Mouse (Mus musculus): ENCODE measurements at regions not wholly inside any gene's neighbourhood (a gene's known extent, or its start where the extent isn't known, plus 50 kb on each side); places are given as distances from the start of the nearest gene placed in this dataset.

- H3K9me3 ChIP-seq (ENCODE audit: control insufficient read depth, low read length), result no peaks in the 10 kb centered on the region
- DNase-seq (ENCODE audit: low spot score) (no peak), ATAC-seq (replicated peaks; ENCODE audit: low FRiP score) (no peak)
- WGBS, result 46% methylated on average over 1 of the region's 1 CpGs
- no peak overlapping the region for H3K9ac ChIP-seq (ENCODE audit: low read length)
- no peaks in the 10 kb centered on the region for H3K27me3 ChIP-seq (ENCODE audit: control insufficient read depth, insufficient read depth, low read length)
- no peak overlapping the region for H3K4me2 ChIP-seq (ENCODE audit: low read depth, low read length, severe bottlenecking)
- H3K27ac ChIP-seq (ENCODE audit: low read depth, low read length), result no peak overlapping the region
- no peak overlapping the region for H3K4me3 ChIP-seq (ENCODE audit: low read depth, low read length)
- no peaks in the 10 kb centered on the region; the same call in 1 of the 2 replicates for H3K4me1 ChIP-seq (replicated peaks; ENCODE audit: control insufficient read depth, insufficient read depth, low read length)
- H3K36me3 ChIP-seq (ENCODE audit: control insufficient read depth, insufficient read depth, low read length), result no peaks in the 10 kb centered on the region
These were observed 546.1 kb upstream of the Mgmt start for GRCm38 (mm10) chr7:136348309-136348708.

- H3K4me3 ChIP-seq (ENCODE audit: low read depth, low read length), result no peak overlapping the region
- H3K27me3 ChIP-seq (ENCODE audit: control insufficient read depth, insufficient read depth, low read length), result no peaks in the 10 kb centered on the region
- H3K9me3 ChIP-seq (ENCODE audit: control insufficient read depth, low read length), result no peaks in the 10 kb centered on the region
- no peaks in the 10 kb centered on the region; the same call in 1 of the 2 replicates for H3K4me1 ChIP-seq (replicated peaks; ENCODE audit: control insufficient read depth, insufficient read depth, low read length)
- DNase-seq (ENCODE audit: low spot score), result no peak
- 83% methylated on average over 14 of the region's 14 CpGs for WGBS
- no peak overlapping the region for H3K4me2 ChIP-seq (ENCODE audit: low read depth, low read length, severe bottlenecking)
- no peak overlapping the region for H3K27ac ChIP-seq (ENCODE audit: low read depth, low read length)
- H3K36me3 ChIP-seq (ENCODE audit: control insufficient read depth, insufficient read depth, low read length), result no peaks in the 10 kb centered on the region
- no peak for ATAC-seq (replicated peaks; ENCODE audit: low FRiP score)
- no peak overlapping the region for H3K9ac ChIP-seq (ENCODE audit: low read length)
These were observed 544.8 kb upstream of the Mgmt start for GRCm38 (mm10) chr7:136349651-136350050.

GRCm38 (mm10) chr7:136357011-136357410, 537.4 kb upstream of the Mgmt start:
- Histone ChIP-seq H3K4me2 (ENCODE audit: low read depth, low read length, severe bottlenecking) (no peak overlapping the region), H3K27ac (ENCODE audit: low read depth, low read length) (no peak overlapping the region), H3K36me3 (ENCODE audit: control insufficient read depth, insufficient read depth, low read length) (no peaks in the 10 kb centered on the region), H3K4me3 (ENCODE audit: low read depth, low read length) (no peak overlapping the region), H3K27me3 (ENCODE audit: control insufficient read depth, insufficient read depth, low read length) (no peaks in the 10 kb centered on the region), H3K9me3 (ENCODE audit: control insufficient read depth, low read length) (no peaks in the 10 kb centered on the region), H3K4me1 (replicated peaks; ENCODE audit: control insufficient read depth, insufficient read depth, low read length) (no peaks in the 10 kb centered on the region), H3K9ac (ENCODE audit: low read length) (no peak overlapping the region)
- 57% methylated on average over 7 of the region's 7 CpGs for WGBS
- DNase-seq (ENCODE audit: low spot score) (no peak), ATAC-seq (replicated peaks; ENCODE audit: low FRiP score) (no peak)

- Histone ChIP-seq H3K9ac (ENCODE audit: low read length) (no peak overlapping the region), H3K36me3 (ENCODE audit: control insufficient read depth, insufficient read depth, low read length) (no peaks in the 10 kb centered on the region), H3K4me3 (ENCODE audit: low read depth, low read length) (no peak overlapping the region), H3K27me3 (ENCODE audit: control insufficient read depth, insufficient read depth, low read length) (no peaks in the 10 kb centered on the region), H3K4me2 (ENCODE audit: low read depth, low read length, severe bottlenecking) (no peak overlapping the region), H3K27ac (ENCODE audit: low read depth, low read length) (no peak overlapping the region), H3K9me3 (ENCODE audit: control insufficient read depth, low read length) (no peaks in the 10 kb centered on the region), H3K4me1 (replicated peaks; ENCODE audit: control insufficient read depth, insufficient read depth, low read length) (no peaks in the 10 kb centered on the region)
- WGBS, result 70% methylated on average over 7 of the region's 7 CpGs
- DNase-seq (ENCODE audit: low spot score) (no peak), ATAC-seq (replicated peaks; ENCODE audit: low FRiP score) (no peak)
These were observed 528.8 kb upstream of the Mgmt start for GRCm38 (mm10) chr7:136365318-136366211.

- Histone ChIP-seq H3K27me3 (ENCODE audit: control insufficient read depth, insufficient read depth, low read length) (no peaks in the 10 kb centered on the region), H3K9ac (ENCODE audit: low read length) (no peak overlapping the region), H3K4me1 (replicated peaks; ENCODE audit: control insufficient read depth, insufficient read depth, low read length) (no peaks in the 10 kb centered on the region), H3K9me3 (ENCODE audit: control insufficient read depth, low read length) (no peaks in the 10 kb centered on the region), H3K4me3 (ENCODE audit: low read depth, low read length) (no peak overlapping the region), H3K4me2 (ENCODE audit: low read depth, low read length, severe bottlenecking) (no peak overlapping the region), H3K36me3 (ENCODE audit: control insufficient read depth, insufficient read depth, low read length) (no peaks in the 10 kb centered on the region), H3K27ac (ENCODE audit: low read depth, low read length) (no peak overlapping the region)
- 90% methylated on average over 3 of the region's 3 CpGs for WGBS
- ATAC-seq (replicated peaks; ENCODE audit: low FRiP score), result no peak
- no peak for DNase-seq (ENCODE audit: low spot score)
These were observed 517.2 kb upstream of the Mgmt start for GRCm38 (mm10) chr7:136377259-136377658.

- Histone ChIP-seq H3K9ac (ENCODE audit: low read length) (no peak overlapping the region), H3K4me1 (replicated peaks; ENCODE audit: control insufficient read depth, insufficient read depth, low read length) (no peaks in the 10 kb centered on the region), H3K9me3 (ENCODE audit: control insufficient read depth, low read length) (no peaks in the 10 kb centered on the region), H3K4me2 (ENCODE audit: low read depth, low read length, severe bottlenecking) (no peak overlapping the region), H3K27ac (ENCODE audit: low read depth, low read length) (no peak overlapping the region), H3K27me3 (ENCODE audit: control insufficient read depth, insufficient read depth, low read length) (no peaks in the 10 kb centered on the region), H3K4me3 (ENCODE audit: low read depth, low read length) (no peak overlapping the region), H3K36me3 (ENCODE audit: control insufficient read depth, insufficient read depth, low read length) (no peaks in the 10 kb centered on the region)
- ATAC-seq (replicated peaks; ENCODE audit: low FRiP score) (no peak), DNase-seq (ENCODE audit: low spot score) (no peak)
- 82% methylated on average over 8 of the region's 8 CpGs for WGBS
These were observed 516.7 kb upstream of the Mgmt start for GRCm38 (mm10) chr7:136377742-136378141.

- H3K9me3 ChIP-seq (ENCODE audit: control insufficient read depth, low read length), result no peaks in the 10 kb centered on the region
- H3K27me3 ChIP-seq (ENCODE audit: control insufficient read depth, insufficient read depth, low read length), result no peaks in the 10 kb centered on the region
- no peaks in the 10 kb centered on the region for H3K36me3 ChIP-seq (ENCODE audit: control insufficient read depth, insufficient read depth, low read length)
- H3K27ac ChIP-seq (ENCODE audit: low read depth, low read length), result no peak overlapping the region
- H3K4me3 ChIP-seq (ENCODE audit: low read depth, low read length), result no peak overlapping the region
- ATAC-seq (replicated peaks; ENCODE audit: low FRiP score), result no peak
- DNase-seq (ENCODE audit: low spot score), result no peak
- H3K4me2 ChIP-seq (ENCODE audit: low read depth, low read length, severe bottlenecking), result no peak overlapping the region
- no peak overlapping the region for H3K9ac ChIP-seq (ENCODE audit: low read length)
- 71% methylated on average over 4 of the region's 4 CpGs for WGBS
- H3K4me1 ChIP-seq (replicated peaks; ENCODE audit: control insufficient read depth, insufficient read depth, low read length), result no peaks in the 10 kb centered on the region
These were observed 516.1 kb upstream of the Mgmt start for GRCm38 (mm10) chr7:136378321-136378720.

GRCm38 (mm10) chr7:136379319-136379718, 515.1 kb upstream of the Mgmt start:
- Histone ChIP-seq H3K9ac (ENCODE audit: low read length) (no peak overlapping the region), H3K4me3 (ENCODE audit: low read depth, low read length) (no peak overlapping the region), H3K9me3 (ENCODE audit: control insufficient read depth, low read length) (no peaks in the 10 kb centered on the region), H3K27ac (ENCODE audit: low read depth, low read length) (no peak overlapping the region), H3K4me2 (ENCODE audit: low read depth, low read length, severe bottlenecking) (no peak overlapping the region), H3K4me1 (replicated peaks; ENCODE audit: control insufficient read depth, insufficient read depth, low read length) (no peaks in the 10 kb centered on the region), H3K27me3 (ENCODE audit: control insufficient read depth, insufficient read depth, low read length) (no peaks in the 10 kb centered on the region), H3K36me3 (ENCODE audit: control insufficient read depth, insufficient read depth, low read length) (no peaks in the 10 kb centered on the region)
- 81% methylated on average over 7 of the region's 7 CpGs for WGBS
- DNase-seq (ENCODE audit: low spot score) (no peak), ATAC-seq (replicated peaks; ENCODE audit: low FRiP score) (no peak)

- Histone ChIP-seq H3K4me3 (ENCODE audit: low read depth, low read length) (no peak overlapping the region), H3K36me3 (ENCODE audit: control insufficient read depth, insufficient read depth, low read length) (no peaks in the 10 kb centered on the region), H3K9me3 (ENCODE audit: control insufficient read depth, low read length) (no peaks in the 10 kb centered on the region), H3K4me2 (ENCODE audit: low read depth, low read length, severe bottlenecking) (no peak overlapping the region), H3K27me3 (ENCODE audit: control insufficient read depth, insufficient read depth, low read length) (no peaks in the 10 kb centered on the region), H3K27ac (ENCODE audit: low read depth, low read length) (no peak overlapping the region), H3K9ac (ENCODE audit: low read length) (no peak overlapping the region), H3K4me1 (replicated peaks; ENCODE audit: control insufficient read depth, insufficient read depth, low read length) (no peaks in the 10 kb centered on the region)
- DNase-seq (ENCODE audit: low spot score), result no peak
- ATAC-seq (replicated peaks; ENCODE audit: low FRiP score), result no peak
- WGBS, result 81% methylated on average over 3 of the region's 3 CpGs
These were observed 514.7 kb upstream of the Mgmt start for GRCm38 (mm10) chr7:136379741-136380140.
